Mouse (Mus musculus) ovary, adult 18-20 months (tissue): Measurements from ENCODE around the gene Arhgap33.
"Not testable (repeated sequence)": the region's sequence is repeated elsewhere in the genome, so short reads cannot be mapped to it uniquely, and the experiment has no call there.

ENCODE experiments used
- DNase-seq: peaks from one replicate; pipeline ENCODE4 v3.0.0; 2022; ENCODE audit warnings: low spot score, mixed read lengths

Gene Arhgap33

DNA sequence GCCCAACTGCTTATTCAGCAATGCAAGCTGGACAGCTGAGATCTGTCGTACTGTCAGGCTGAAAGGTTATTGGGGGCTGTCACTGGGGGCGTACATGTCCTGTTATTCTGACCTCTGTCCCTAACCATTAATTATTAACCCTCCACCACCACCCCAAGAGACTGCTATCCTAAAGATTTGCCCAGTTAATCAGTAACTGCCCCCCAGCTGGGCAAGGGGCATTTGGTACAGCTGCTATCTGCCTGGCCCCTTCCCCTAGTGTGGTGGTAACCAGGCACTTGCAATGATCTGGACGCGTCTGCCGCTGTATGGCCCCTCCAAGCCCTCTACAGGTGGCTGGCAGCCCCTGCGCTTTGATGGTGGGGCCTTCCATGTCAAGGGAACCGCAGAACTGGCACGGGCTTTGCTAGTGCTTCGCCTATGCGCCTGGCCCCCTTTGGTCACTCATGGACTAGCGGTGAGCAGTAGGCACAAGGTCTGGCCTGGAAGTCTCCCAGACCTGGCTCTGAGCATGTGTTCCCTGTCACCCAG, 41.4 kb downstream of the Arhgap33 start, which contains the start of gene Prodh2:
Prodh2 (plus strand) TSS at position 222 of the 531 bp plus-strand sequence.
- DNase-seq, result no peak

DNA sequence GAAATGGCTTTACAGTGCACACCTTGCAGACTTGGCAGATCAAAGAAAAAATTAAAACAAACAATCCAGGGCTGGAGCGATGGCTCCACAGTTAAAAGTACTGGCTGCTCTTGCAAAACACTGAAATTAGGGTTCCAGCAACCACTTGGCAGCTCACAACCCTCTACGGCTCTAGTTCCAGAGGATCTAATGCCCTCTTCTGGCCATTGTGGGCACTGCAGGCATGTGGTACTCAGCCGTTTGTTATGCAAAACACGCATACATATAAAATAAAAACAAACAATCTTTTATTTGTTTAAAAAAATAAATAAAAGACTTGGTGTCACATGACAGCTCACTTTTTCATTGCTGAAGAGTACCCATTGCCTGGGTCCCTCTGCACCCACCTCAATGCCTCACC, 42.1 kb downstream of the Arhgap33 start:
- no peak for DNase-seq

DNA sequence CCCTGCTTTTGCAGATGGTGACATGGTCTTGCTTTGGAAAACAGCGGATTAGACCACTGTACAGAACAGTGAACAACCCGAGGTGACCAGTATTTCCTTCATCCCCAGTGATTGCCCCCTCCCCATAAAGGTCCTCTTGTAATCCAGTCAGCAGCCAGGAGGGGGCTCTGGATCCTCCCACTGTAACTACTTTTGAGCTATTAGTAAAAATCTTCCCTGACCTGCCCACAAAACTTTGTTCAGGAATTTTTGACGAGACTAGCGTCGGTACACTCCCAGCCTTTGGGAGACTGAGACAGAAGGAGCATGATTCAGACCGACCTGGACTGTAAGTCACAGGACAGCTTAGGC, 43.9 kb downstream of the Arhgap33 start:
- no peak for DNase-seq

DNA sequence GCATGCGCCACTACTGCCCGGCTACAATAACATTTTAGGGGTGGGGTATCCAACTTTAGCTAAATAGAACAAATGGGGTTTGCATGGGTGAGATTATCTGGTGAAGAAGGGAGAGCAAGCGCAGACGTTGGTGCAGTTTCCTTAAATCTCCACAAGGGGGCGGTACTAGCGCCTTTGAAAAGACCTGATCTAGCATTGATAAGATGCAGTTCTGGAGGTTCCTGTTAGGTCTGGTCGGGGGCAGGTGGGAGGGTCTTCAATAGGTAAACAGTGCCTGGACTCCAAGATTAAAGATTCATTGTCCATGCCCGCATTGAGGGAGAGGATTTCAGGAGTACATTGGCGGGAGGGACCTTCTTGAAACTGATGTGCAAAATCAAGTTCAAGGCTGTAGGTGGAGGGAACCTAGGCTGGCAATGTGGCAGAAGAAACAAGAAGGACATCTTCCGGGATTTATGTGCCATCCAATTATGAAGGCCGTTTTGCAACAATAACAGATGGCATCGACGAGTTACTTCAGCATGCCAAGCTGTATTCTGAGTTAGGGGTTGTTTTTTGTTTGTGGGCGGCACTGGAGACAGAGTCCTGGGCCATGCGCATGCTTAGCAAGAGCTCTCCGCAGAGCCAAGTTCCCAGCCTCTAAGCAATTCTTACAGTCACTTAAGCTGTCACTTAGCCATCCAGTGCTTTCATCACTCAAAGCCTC, 44.5 kb downstream of the Arhgap33 start:
- no peak for DNase-seq

- DNase-seq, result no peak
These were observed 50.6 kb downstream of the Arhgap33 start for GRCm38 (mm10) chr7:30484250-30484649.

GRCm38 (mm10) chr7:30477415-30478381, 57.2 kb downstream of the Arhgap33 start:
- no peak for DNase-seq

DNA sequence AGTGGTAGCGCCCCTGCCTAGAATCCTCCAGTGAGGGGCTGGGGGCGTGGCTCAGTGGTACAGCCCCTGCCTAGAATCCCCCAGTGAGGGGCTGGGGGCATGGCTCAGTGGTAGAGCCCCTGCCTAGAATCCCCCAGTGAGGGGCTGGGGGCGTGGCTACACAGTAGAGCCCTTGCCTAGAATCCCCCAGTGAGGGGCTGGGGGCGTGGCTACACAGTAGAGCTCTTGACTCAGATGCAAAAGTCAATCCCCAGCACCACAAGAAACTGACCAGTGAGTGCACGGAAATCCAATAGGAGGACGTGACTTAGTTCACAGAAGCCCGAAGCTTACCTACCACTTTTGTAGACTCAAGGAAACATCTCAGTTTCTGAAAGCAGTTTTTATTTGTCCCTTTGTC, 58.7 kb downstream of the Arhgap33 start:
- DNase-seq, result not testable (repeated sequence)

GRCm38 (mm10) chr7:30474999-30475398, 59.9 kb downstream of the Arhgap33 start:
- no peak for DNase-seq

- DNase-seq, result no peak
These were observed 62.4 kb downstream of the Arhgap33 start for GRCm38 (mm10) chr7:30472411-30472810.
